Mouse (Mus musculus): ENCODE results near the gene Qrich2. TPM values are rescaled to one million over a fixed set of nuclear protein-coding genes. Genes with fewer than 3 reads are reported as not detected.

Gene Qrich2
- polyA plus RNA-seq, 1 experiment from 2014 or later, result not detected

DNA sequence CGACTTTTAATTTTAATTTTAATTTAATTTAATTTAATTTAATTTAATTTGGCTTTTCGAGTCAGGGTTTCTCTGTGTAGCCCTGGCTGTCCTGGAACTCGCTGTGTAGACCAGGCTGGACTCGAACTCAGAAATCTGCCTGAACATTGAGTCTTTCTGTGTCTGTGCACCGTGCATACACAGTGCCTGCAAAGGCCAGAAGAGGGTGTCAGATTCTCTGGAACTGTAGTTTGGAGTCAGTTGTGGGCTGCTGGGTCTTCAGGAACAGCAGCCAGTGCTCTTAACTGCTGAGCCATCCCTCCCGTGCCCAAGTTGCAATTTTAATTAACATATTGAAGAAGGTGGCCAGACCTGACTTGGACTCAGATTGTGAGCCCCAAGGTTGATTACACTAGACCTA, 25.3 kb upstream of the Qrich2 start:
- peaks cover 7% of the 10 kb centered on the region; the same call in 1 of the 2 replicates for H3K4me1 ChIP-seq (ENCODE audit: control insufficient read depth, insufficient read depth, low read length)
- H3K36me3 ChIP-seq (ENCODE audit: control insufficient read depth, insufficient read depth, low read length), result peaks cover 2% of the 10 kb centered on the region; the same call in 1 of the 2 replicates
- no peaks in the 10 kb centered on the region; the same call in 1 of the 2 replicates for H3K27me3 ChIP-seq (ENCODE audit: control insufficient read depth, insufficient read depth, low read length)
- no peak overlapping the region for H3K9ac ChIP-seq (replicated peaks; ENCODE audit: low read depth, low read length)
- H3K4me3 ChIP-seq (ENCODE audit: low read depth, low read length), result no peak overlapping the region
- no peak overlapping the region for H3K4me2 ChIP-seq (ENCODE audit: low read depth, low read length)
- no peaks in the 10 kb centered on the region for H3K9me3 ChIP-seq (ENCODE audit: control insufficient read depth, low read length)
- 69% methylated on average over 6 of the region's 6 CpGs for WGBS
- no peak overlapping the region for H3K27ac ChIP-seq (ENCODE audit: low read depth, low read length)
- no peak for ATAC-seq (ENCODE audit: low read depth)

DNA sequence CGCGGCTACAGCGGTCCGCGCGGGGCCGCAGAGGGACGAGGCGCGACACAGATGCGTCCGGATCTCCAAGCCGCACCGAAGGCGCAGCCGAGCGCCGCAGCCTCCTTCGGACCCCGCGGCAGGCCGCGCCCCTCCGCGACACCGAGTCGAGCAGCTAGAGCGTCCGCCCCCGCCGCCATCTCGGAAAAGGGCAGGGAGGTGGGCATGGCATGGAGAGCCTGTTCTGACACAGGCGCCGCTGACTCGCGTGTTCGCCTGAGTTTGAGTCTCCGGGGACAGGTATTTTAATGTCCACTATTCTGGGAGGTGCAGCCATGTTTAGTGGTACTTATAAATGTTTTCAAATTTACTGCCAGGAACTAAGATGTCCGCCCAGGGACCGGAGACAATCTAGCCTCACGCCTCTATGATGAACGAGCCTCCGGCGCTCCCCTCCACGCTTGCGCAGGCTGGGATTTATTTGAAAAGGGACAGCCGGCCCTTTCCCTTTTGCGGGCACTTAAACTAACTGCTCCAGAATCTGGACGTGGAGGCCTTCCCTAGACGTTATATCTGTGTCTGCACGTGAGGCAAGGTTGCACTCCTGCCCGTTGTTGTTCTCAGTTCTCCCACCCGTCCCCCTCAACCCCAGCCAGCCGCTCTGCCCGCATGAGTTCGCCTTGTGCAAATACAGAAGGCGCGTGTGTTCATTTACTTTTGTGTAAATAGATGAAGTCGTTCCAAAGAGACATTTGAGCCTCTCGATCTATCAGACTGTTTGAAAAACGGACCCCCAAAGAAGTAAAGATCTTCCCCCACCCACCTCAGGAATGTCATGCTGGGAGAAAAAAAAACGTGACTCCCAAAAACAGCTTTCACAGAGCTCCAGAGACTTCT, 24.4 kb upstream of the Qrich2 start:
- peaks cover 7% of the 10 kb centered on the region; the same call in 1 of the 2 replicates for H3K4me1 ChIP-seq (ENCODE audit: control insufficient read depth, insufficient read depth, low read length)
- H3K27ac ChIP-seq (ENCODE audit: low read depth, low read length), result peak overlapping the region; percentile 87
- peak overlapping the region; percentile 95 for H3K4me3 ChIP-seq (ENCODE audit: low read depth, low read length)
- no peaks in the 10 kb centered on the region; the same call in 1 of the 2 replicates for H3K27me3 ChIP-seq (ENCODE audit: control insufficient read depth, insufficient read depth, low read length)
- under 1% methylated on average over 44 of the region's 62 CpGs for WGBS
- peak overlapping the region; percentile 88 for H3K9ac ChIP-seq (replicated peaks; ENCODE audit: low read depth, low read length)
- no peaks in the 10 kb centered on the region for H3K9me3 ChIP-seq (ENCODE audit: control insufficient read depth, low read length)
- ATAC-seq (ENCODE audit: low read depth), result peak; percentile 94
- peak overlapping the region; percentile 71 for H3K4me2 ChIP-seq (ENCODE audit: low read depth, low read length)
- peaks cover 7% of the 10 kb centered on the region for H3K36me3 ChIP-seq (ENCODE audit: control insufficient read depth, insufficient read depth, low read length)

DNA sequence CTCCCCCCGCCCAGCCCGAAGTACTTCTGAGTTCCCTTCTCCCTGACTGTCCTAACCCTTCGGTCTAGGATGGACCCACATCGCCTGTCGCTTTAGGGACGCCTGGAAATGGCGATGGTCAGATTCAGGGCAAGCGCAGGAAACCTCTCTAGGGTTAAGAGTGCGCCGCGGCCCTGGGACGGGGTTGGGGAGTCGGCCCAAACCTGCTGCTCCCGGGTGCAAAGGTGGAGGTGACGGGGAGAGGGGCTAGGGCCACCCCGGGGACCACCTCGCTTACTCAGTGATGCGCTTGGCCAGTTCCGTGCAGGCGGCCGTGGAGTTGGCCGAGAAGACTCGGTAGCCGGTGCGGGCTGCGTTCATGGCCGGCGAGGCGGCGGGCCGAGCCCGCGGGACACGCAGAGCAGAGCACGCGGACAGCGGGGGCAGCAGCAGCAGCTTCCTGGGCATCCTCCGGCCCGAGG, 23.8 kb upstream of the Qrich2 start:
- peak overlapping the region; percentile 71 for H3K4me2 ChIP-seq (ENCODE audit: low read depth, low read length)
- peak overlapping the region; percentile 95 for H3K4me3 ChIP-seq (ENCODE audit: low read depth, low read length)
- no peaks in the 10 kb centered on the region; the same call in 1 of the 2 replicates for H3K27me3 ChIP-seq (ENCODE audit: control insufficient read depth, insufficient read depth, low read length)
- ATAC-seq (ENCODE audit: low read depth), result peak; percentile 64; the same call in 1 of the 2 replicates
- H3K4me1 ChIP-seq (ENCODE audit: control insufficient read depth, insufficient read depth, low read length), result peaks cover 7% of the 10 kb centered on the region; the same call in 1 of the 2 replicates
- peak overlapping the region; percentile 87 for H3K27ac ChIP-seq (ENCODE audit: low read depth, low read length)
- under 1% methylated on average over 38 of the region's 39 CpGs for WGBS
- H3K9me3 ChIP-seq (ENCODE audit: control insufficient read depth, low read length), result no peaks in the 10 kb centered on the region
- H3K9ac ChIP-seq (replicated peaks; ENCODE audit: low read depth, low read length), result peak overlapping the region; percentile 88
- H3K36me3 ChIP-seq (ENCODE audit: control insufficient read depth, insufficient read depth, low read length), result peaks cover 12% of the 10 kb centered on the region

GRCm38 (mm10) chr11:116488693-116489375, 22.8 kb upstream of the Qrich2 start:
- peak overlapping the region; percentile 71 for H3K4me2 ChIP-seq (ENCODE audit: low read depth, low read length)
- peak overlapping the region; percentile 95 for H3K4me3 ChIP-seq (ENCODE audit: low read depth, low read length)
- no peak for ATAC-seq (ENCODE audit: low read depth)
- no peaks in the 10 kb centered on the region; the same call in 1 of the 2 replicates for H3K27me3 ChIP-seq (ENCODE audit: control insufficient read depth, insufficient read depth, low read length)
- peak overlapping the region; percentile 88; the same call in 1 of the 2 replicates for H3K9ac ChIP-seq (replicated peaks; ENCODE audit: low read depth, low read length)
- peaks cover 20% of the 10 kb centered on the region for H3K36me3 ChIP-seq (ENCODE audit: control insufficient read depth, insufficient read depth, low read length)
- H3K9me3 ChIP-seq (ENCODE audit: control insufficient read depth, low read length), result no peaks in the 10 kb centered on the region
- 76% methylated on average over 14 of the region's 14 CpGs for WGBS
- H3K27ac ChIP-seq (ENCODE audit: low read depth, low read length), result no peak overlapping the region
- H3K4me1 ChIP-seq (ENCODE audit: control insufficient read depth, insufficient read depth, low read length), result peaks cover 7% of the 10 kb centered on the region; the same call in 1 of the 2 replicates

DNA sequence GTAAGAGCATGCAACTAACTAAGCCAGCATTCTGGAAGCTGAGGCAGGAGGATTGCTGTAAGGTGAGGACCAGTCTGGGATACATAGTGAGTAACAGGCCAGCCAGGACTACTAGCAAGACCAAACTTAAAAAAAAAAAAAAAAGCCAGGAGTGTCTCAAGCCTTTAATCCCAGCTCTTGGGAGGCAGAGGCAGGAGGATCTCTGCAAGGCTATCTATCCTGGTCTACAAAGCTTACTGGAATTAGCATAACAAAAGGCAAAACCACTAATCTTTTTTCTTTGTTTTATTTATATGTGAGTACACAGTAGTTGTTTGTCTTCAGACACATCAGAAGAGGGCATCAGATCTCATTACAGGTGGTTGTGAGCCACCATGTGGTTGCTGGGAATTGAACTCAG, 22.2 kb upstream of the Qrich2 start:
- no peak overlapping the region for H3K4me3 ChIP-seq (ENCODE audit: low read depth, low read length)

DNA sequence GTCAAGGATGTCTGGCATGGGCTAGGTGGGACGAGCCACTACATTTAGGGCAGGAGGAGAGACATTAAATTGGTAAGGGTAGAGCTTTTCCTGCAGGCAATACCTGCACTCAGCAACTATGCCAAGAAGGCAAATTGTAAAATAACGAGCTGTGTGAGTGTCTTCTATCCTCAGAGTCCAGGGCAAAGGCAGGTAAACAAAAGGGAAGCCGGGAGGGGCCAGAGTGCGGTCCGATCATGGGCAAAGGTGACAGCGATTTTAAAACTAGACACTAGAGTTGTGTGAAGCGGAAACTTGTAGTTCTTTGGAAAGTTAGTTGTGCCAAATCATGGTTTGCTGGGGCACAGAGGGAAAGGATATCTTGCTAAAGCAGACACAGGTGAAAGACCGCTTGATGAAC, 18.2 kb upstream of the Qrich2 start:
- 94% methylated on average over 8 of the region's 8 CpGs for whole genome bisulfite sequencing
- ATAC-seq (ENCODE audit: low read depth), result no peak
- no peak overlapping the region for H3K27ac ChIP-seq (ENCODE audit: low read depth, low read length)
- peaks cover 5% of the 10 kb centered on the region; the same call in 1 of the 2 replicates for H3K4me1 ChIP-seq (ENCODE audit: control insufficient read depth, insufficient read depth, low read length)
- no peaks in the 10 kb centered on the region for H3K27me3 ChIP-seq (ENCODE audit: control insufficient read depth, insufficient read depth, low read length)
- H3K4me2 ChIP-seq (ENCODE audit: low read depth, low read length), result no peak overlapping the region
- H3K36me3 ChIP-seq (ENCODE audit: control insufficient read depth, insufficient read depth, low read length), result peaks cover 46% of the 10 kb centered on the region
- no peak overlapping the region for H3K9ac ChIP-seq (replicated peaks; ENCODE audit: low read depth, low read length)
- no peaks in the 10 kb centered on the region for H3K9me3 ChIP-seq (ENCODE audit: control insufficient read depth, low read length)
- H3K4me3 ChIP-seq (ENCODE audit: low read depth, low read length), result no peak overlapping the region

More for the DNA sequence above, 22.2 kb upstream of the Qrich2 start:
- H3K4me2 ChIP-seq (ENCODE audit: low read depth, low read length), result no peak overlapping the region
- H3K4me1 ChIP-seq (ENCODE audit: control insufficient read depth, insufficient read depth, low read length), result peaks cover 7% of the 10 kb centered on the region; the same call in 1 of the 2 replicates
- H3K36me3 ChIP-seq (ENCODE audit: control insufficient read depth, insufficient read depth, low read length), result peaks cover 23% of the 10 kb centered on the region
- H3K9me3 ChIP-seq (ENCODE audit: control insufficient read depth, low read length), result no peaks in the 10 kb centered on the region
- H3K9ac ChIP-seq (replicated peaks; ENCODE audit: low read depth, low read length), result no peak overlapping the region
- ATAC-seq (ENCODE audit: low read depth), result no peak
- no peak overlapping the region for H3K27ac ChIP-seq (ENCODE audit: low read depth, low read length)
- no peaks in the 10 kb centered on the region; the same call in 1 of the 2 replicates for H3K27me3 ChIP-seq (ENCODE audit: control insufficient read depth, insufficient read depth, low read length)

DNA sequence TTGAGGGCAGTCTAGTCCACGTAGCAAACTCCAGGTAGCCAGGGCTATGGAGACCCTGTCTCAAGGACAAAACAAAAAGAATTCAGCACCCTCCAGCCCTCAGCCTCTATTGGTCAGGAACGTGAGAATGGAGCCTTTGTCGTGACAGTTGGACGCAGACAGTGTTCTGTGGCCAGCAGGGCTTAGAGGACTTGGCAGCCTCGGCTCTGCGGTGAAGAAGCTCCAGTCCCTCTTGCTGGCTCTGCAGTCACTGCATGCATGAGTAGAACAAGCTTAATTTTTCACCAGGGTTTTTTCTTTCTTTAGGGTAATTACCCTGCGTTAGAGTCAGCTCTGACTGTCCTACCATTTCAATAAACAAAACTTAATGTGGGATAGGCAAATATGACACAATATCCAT, 15.7 kb upstream of the Qrich2 start:
- Histone ChIP-seq H3K27me3 (ENCODE audit: control insufficient read depth, insufficient read depth, low read length) (no peaks in the 10 kb centered on the region), H3K27ac (ENCODE audit: low read depth, low read length) (no peak overlapping the region), H3K36me3 (ENCODE audit: control insufficient read depth, insufficient read depth, low read length) (peaks cover 71% of the 10 kb centered on the region), H3K4me1 (ENCODE audit: control insufficient read depth, insufficient read depth, low read length) (no peaks in the 10 kb centered on the region), H3K4me3 (ENCODE audit: low read depth, low read length) (no peak overlapping the region), H3K4me2 (ENCODE audit: low read depth, low read length) (no peak overlapping the region), H3K9ac (replicated peaks; ENCODE audit: low read depth, low read length) (no peak overlapping the region), H3K9me3 (ENCODE audit: control insufficient read depth, low read length) (no peaks in the 10 kb centered on the region)
- ATAC-seq (ENCODE audit: low read depth), result no peak
- 86% methylated on average over 7 of the region's 7 CpGs for WGBS

GRCm38 (mm10) chr11:116480975-116481374, 14.9 kb upstream of the Qrich2 start:
- Histone ChIP-seq H3K4me1 (ENCODE audit: control insufficient read depth, insufficient read depth, low read length) (no peaks in the 10 kb centered on the region), H3K27ac (ENCODE audit: low read depth, low read length) (no peak overlapping the region), H3K27me3 (ENCODE audit: control insufficient read depth, insufficient read depth, low read length) (no peaks in the 10 kb centered on the region), H3K4me3 (ENCODE audit: low read depth, low read length) (no peak overlapping the region), H3K9me3 (ENCODE audit: control insufficient read depth, low read length) (no peaks in the 10 kb centered on the region), H3K36me3 (ENCODE audit: control insufficient read depth, insufficient read depth, low read length) (peaks cover 74% of the 10 kb centered on the region), H3K9ac (replicated peaks; ENCODE audit: low read depth, low read length) (no peak overlapping the region), H3K4me2 (ENCODE audit: low read depth, low read length) (no peak overlapping the region)
- 97% methylated on average over 8 of the region's 8 CpGs for WGBS
- no peak for ATAC-seq (ENCODE audit: low read depth)

All from neural tube, embryonic 14.5 days (tissue).